Mouse (Mus musculus) cerebellum, adult 2 months (tissue): ENCODE results near the gene Gngt1.

Experiments used
- CTCF ChIP-seq: fragments of 200-500 bp; IDR thresholded peaks from 2 replicates; pipeline ENCODE4 v1.5.1; 2011; ENCODE audit warnings: low read depth, mild to moderate bottlenecking, control low read depth, low read length, moderate library complexity, borderline replicate concordance; ENCODE audit not compliant: insufficient read depth
- POLR2A ChIP-seq: fragments of 200-500 bp; IDR thresholded peaks from 2 replicates; pipeline ENCODE4 v1.6.1; 2011; ENCODE audit warnings: low read length, control low read depth, borderline replicate concordance; ENCODE audit not compliant: insufficient read depth

- TF ChIP-seq CTCF: no peak
- no peak for TF ChIP-seq POLR2A
These were observed 25.6 kb upstream of the Gngt1 start for GRCm38 (mm10) chr6:3967676-3968626.
